Mouse (Mus musculus) adrenal gland, postnatal 25 days (tissue): Measurements from ENCODE around the gene Ccdc27. TPM values are rescaled to one million over a fixed set of nuclear protein-coding genes. Genes with fewer than 3 reads are reported as not detected.

ENCODE experiments used
- DNase-seq: peaks from one replicate; pipeline ENCODE4 v3.0.0; 2021; ENCODE audit warnings: mixed read lengths
- total RNA-seq: library from RNA; stranded (reverse); gene quantifications from 2 replicates; pipeline ENCODE4 v1.2.3, GENCODE M21; 2021

The Ccdc27 gene
- total RNA-seq, 1 experiment from 2014 or later = not detected

GRCm38 (mm10) chr4:154025641-154026440 is 16.6 kb downstream of the Ccdc27 start, which contains the start of gene Smim1:
Gene Smim1, minus strand, starts transcription at chr4:154026230.
- DNase-seq = peak; percentile 80

- DNase-seq = no peak
Measured at GRCm38 (mm10) chr4:154024729-154025521, 17.6 kb downstream of the Ccdc27 start.

- no peak for DNase-seq
Measured at GRCm38 (mm10) chr4:154023754-154024601, 18.5 kb downstream of the Ccdc27 start.

GRCm38 (mm10) chr4:154022844-154023243 is 19.6 kb downstream of the Ccdc27 start:
- DNase-seq = no peak

GRCm38 (mm10) chr4:154022407-154022806 is 20.1 kb downstream of the Ccdc27 start:
- DNase-seq = no peak

GRCm38 (mm10) chr4:154021432-154021831 is 21.0 kb downstream of the Ccdc27 start:
- no peak for DNase-seq

GRCm38 (mm10) chr4:154019571-154019970 is 22.9 kb downstream of the Ccdc27 start:
- DNase-seq = peak; percentile 62

- no peak for DNase-seq
Measured at GRCm38 (mm10) chr4:154015476-154015875, 27.0 kb downstream of the Ccdc27 start.

- DNase-seq = peak; percentile 24
Measured at GRCm38 (mm10) chr4:154012132-154012882, 30.2 kb downstream of the Ccdc27 start.

- peak; percentile 85 for DNase-seq
Measured at GRCm38 (mm10) chr4:154011646-154012089, 30.8 kb downstream of the Ccdc27 start, which contains the start of gene Lrrc47. Gene Lrrc47, plus strand, starts transcription at chr4:154011731.

- no peak for DNase-seq
Measured at GRCm38 (mm10) chr4:154010907-154011645, 31.4 kb downstream of the Ccdc27 start.

- DNase-seq = peak; percentile 33
Measured at GRCm38 (mm10) chr4:154007759-154008158, 34.7 kb downstream of the Ccdc27 start.

GRCm38 (mm10) chr4:154006264-154006663 is 36.2 kb downstream of the Ccdc27 start:
- no peak for DNase-seq

- no peak for DNase-seq
Measured at GRCm38 (mm10) chr4:154005488-154005887, 37.0 kb downstream of the Ccdc27 start.

GRCm38 (mm10) chr4:153993505-153993904 is 49.0 kb downstream of the Ccdc27 start:
- no peak for DNase-seq

GRCm38 (mm10) chr4:153992715-153993114 is 49.8 kb downstream of the Ccdc27 start:
- DNase-seq = peak; percentile 17

- DNase-seq = no peak
Measured at GRCm38 (mm10) chr4:153980470-153980869, 62.0 kb downstream of the Ccdc27 start.

- no peak for DNase-seq
Measured at GRCm38 (mm10) chr4:153979243-153979642, 63.2 kb downstream of the Ccdc27 start.
